Mouse (Mus musculus) kidney, adult 10 weeks (tissue): Measurements from ENCODE around the gene Rhox7a. TPM values are rescaled to one million over a fixed set of nuclear protein-coding genes. Genes with fewer than 3 reads are reported as not detected.

Source experiments
- polyA plus RNA-seq: library from polyadenylated mRNA; stranded (reverse); fragments of 350-450 nt; fragmentation: Illumina TruSeq; extraction: RNeasy Lipid Tissue Mini Kit (QIAGEN cat#74804); gene quantifications from one replicate; pipeline ENCODE4 v1.2.3, GENCODE M21; 2014; ENCODE audit warnings: low read depth, low replicate concordance

Gene Rhox7a
- not detected for polyA plus RNA-seq

DNA sequence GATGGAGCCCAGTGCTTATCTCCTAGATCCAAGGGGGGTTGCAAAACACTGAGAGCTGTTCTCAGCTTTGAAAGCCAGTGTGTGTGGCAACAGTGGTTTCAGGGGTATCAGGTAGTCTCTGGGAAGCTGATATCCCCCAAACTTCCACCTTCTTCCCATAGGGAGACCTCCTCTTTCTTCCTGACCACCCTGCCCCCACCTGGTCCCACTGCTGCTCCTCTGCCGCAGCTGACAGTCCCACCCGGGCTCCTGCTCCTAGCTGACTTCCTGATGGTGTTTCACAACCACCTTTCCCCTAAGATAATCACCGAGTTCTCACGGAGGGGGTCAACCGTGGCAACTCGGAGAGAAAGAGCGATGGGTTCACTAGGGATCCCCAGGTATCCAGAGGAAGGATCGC, at the start of gene Rhox7a:
Rhox7a (plus strand) TSS at position 301 of the 400 bp plus-strand sequence.

GRCm38 (mm10) chrX:37826610-37827009, 4.9 kb upstream of the Rhox7a start, which contains the start of gene Rhox6:
Gene Rhox6, plus strand, starts transcription at chrX:37826910.

GRCm38 (mm10) chrX:37878844-37879243, 47.4 kb downstream of the Rhox7a start, which contains the start of gene Rhox8:
Gene Rhox8, minus strand, starts transcription at chrX:37878944.

Other genes starting within 250 kb of the Rhox7a start
- not detected for gene Rhox4f, start 224.0 kb upstream of the Rhox7a start, polyA plus RNA-seq
- not detected for gene Rhox3g, start 203.1 kb upstream of the Rhox7a start, polyA plus RNA-seq
- gene Rhox2g, start 188.2 kb upstream of the Rhox7a start, polyA plus RNA-seq: not detected
- gene Rhox4g, start 180.4 kb upstream of the Rhox7a start, polyA plus RNA-seq: not detected
- gene Rhox3h, start 162.9 kb upstream of the Rhox7a start, polyA plus RNA-seq: not detected
- gene Rhox2h, start 158.4 kb upstream of the Rhox7a start, polyA plus RNA-seq: not detected
- not detected for gene Rhox5, start 26.8 kb upstream of the Rhox7a start, polyA plus RNA-seq
- not detected for gene Rhox6, start 4.8 kb upstream of the Rhox7a start, polyA plus RNA-seq
- not detected for gene Rhox8, start 47.3 kb downstream of the Rhox7a start, polyA plus RNA-seq
- gene Rhox7b, start 65.5 kb downstream of the Rhox7a start, polyA plus RNA-seq: not detected
- not detected for gene Rhox9, start 70.1 kb downstream of the Rhox7a start, polyA plus RNA-seq
- not detected for gene Btg1-ps1, start 187.1 kb downstream of the Rhox7a start, polyA plus RNA-seq
- gene Btg1-ps2, start 211.4 kb downstream of the Rhox7a start, polyA plus RNA-seq: not detected
- gene Rhox10, start 234.8 kb downstream of the Rhox7a start, polyA plus RNA-seq: not detected